Mouse (Mus musculus): ENCODE measurements around the gene Frem2. TPM values are rescaled to one million over a fixed set of nuclear protein-coding genes. Genes with fewer than 3 reads are reported as not detected.

The Frem2 gene
- polyA plus RNA-seq, 1 experiment from 2014 or later = 10.5 TPM

Other genes with a start within 250 kb of the Frem2 start
- gene Nhlrc3, start 194.0 kb downstream of the Frem2 start, polyA plus RNA-seq (2015; fragmentation: Nextera tagmentation; extraction: Ambion mirVana) = 8.0 and 8.4 TPM in 2 replicates
- 14.1 and 19.0 TPM in 2 replicates for gene Proser1, start 193.7 kb downstream of the Frem2 start, polyA plus RNA-seq (2015; fragmentation: Nextera tagmentation; extraction: Ambion mirVana)
- gene Stoml3, start 168.7 kb downstream of the Frem2 start, polyA plus RNA-seq (2015; fragmentation: Nextera tagmentation; extraction: Ambion mirVana) = 0.14 TPM in 1 of 2 replicates, not detected in the other
- gene Gm10985, start 187.7 kb upstream of the Frem2 start, polyA plus RNA-seq (2015; fragmentation: Nextera tagmentation; extraction: Ambion mirVana) = not detected in 2 replicates
- gene Ufm1, start 206.5 kb upstream of the Frem2 start, polyA plus RNA-seq (2015; fragmentation: Nextera tagmentation; extraction: Ambion mirVana) = 97.4 and 110 TPM in 2 replicates